Comparison of ENCODE assay signal across 10 mouse cellular contexts in the genomic region with DNA sequence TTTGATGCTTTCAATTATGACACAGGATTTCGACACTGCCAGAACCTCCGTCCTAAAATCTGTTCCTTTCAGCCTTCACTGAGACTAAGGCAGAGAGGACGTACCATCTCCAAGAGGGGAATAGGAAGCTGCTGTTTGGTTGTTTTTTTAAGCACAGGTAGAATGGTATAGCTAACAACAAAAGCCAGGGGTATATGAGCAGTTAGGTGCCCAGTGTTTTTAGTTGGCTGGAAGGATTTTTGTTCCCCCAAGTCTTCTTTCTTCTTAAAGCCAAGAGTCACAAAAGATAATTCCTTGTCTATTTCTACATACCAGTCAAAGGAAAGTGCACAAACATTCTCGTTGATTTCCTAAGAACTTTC.
A peak's percentile ranks its signal among the peaks of the same experiment; 100 is the strongest.
DNase-seq lines count a peak whose midpoint lies in the region; ATAC-seq and TF ChIP-seq lines count a peak whose summit lies in the region.
"Had no signal": no experiment of that assay in that cellular context is flagged by ENCODE, and none has a peak within 500 bp of the region (broad histone marks: within the 10 kb centered on the region; RNA-seq: fewer than 3 reads in every experiment).

No protein-coding gene starts in this region.

- no peak for TF ChIP-seq CTCF in midbrain, postnatal 0 days (IDR thresholded peaks at IDR 0.05)

- no peak for DNase-seq in heart, postnatal 25 days (ENCODE audit: low spot score)
- no peak for DNase-seq in embryonic facial prominence, embryonic 14.5 days (ENCODE audit: low spot score)
- no peak for DNase-seq in midbrain, postnatal 0 days (ENCODE audit: low spot score)
- no peak for DNase-seq in cerebellum, postnatal 4 days (ENCODE audit: low spot score in 2 of 2)
- no peak for DNase-seq in layer of hippocampus, postnatal 25 days (ENCODE audit: extremely low spot score in 1 of 2, low spot score in 1 of 2)
- no peak for DNase-seq in ovary, postnatal 36 days (ENCODE audit: low spot score)
- DNase-seq: cerebellum, adult 9-10 months; gastrocnemius, postnatal 10 days had no signal

- no peak overlapping the region for H3K27ac ChIP-seq in heart, embryonic 16.5 days (ENCODE audit: low read length)
- peak overlapping the region; percentile 93 for H3K27ac ChIP-seq in embryonic facial prominence, embryonic 14.5 days (replicated peaks; ENCODE audit: low read depth, low read length)
- peak overlapping the region; percentile 70; the same call in 1 of the 2 replicates for H3K27ac ChIP-seq in intestine, embryonic 16.5 days (ENCODE audit: low read length)
- no peak overlapping the region for H3K27ac ChIP-seq in midbrain, postnatal 0 days (ENCODE audit: low read depth, low read length)

- ATAC-seq in heart, embryonic 16.5 days (replicated peaks; ENCODE audit: extremely low read depth, insufficient read depth, low FRiP score), result no peak
- no peak for ATAC-seq in embryonic facial prominence, embryonic 14.5 days (ENCODE audit: low read depth)
- no peak for ATAC-seq in intestine, embryonic 16.5 days
- no peak for ATAC-seq in midbrain, postnatal 0 days (ENCODE audit: low FRiP score)

- whole genome bisulfite sequencing in heart, embryonic 16.5 days, result 63% methylated on average over 4 of the region's 4 CpGs
- WGBS in embryonic facial prominence, embryonic 14.5 days, result 30% methylated on average over 4 of the region's 4 CpGs
- 27% methylated on average over 4 of the region's 4 CpGs for whole genome bisulfite sequencing in intestine, embryonic 16.5 days
- 19% methylated on average over 4 of the region's 4 CpGs for WGBS in midbrain, postnatal 0 days

- intact Hi-C loops in heart, postnatal 25 days (cut with DNase I), result no loop called here

- H3K9ac ChIP-seq in heart, embryonic 16.5 days (ENCODE audit: low read length), result peak overlapping the region; percentile 27; the same call in 1 of the 2 replicates
- peak overlapping the region; percentile 94 for H3K9ac ChIP-seq in embryonic facial prominence, embryonic 14.5 days (ENCODE audit: low read depth, low read length)
- H3K9ac ChIP-seq in intestine, embryonic 16.5 days (ENCODE audit: low read depth, low read length), result peak overlapping the region; percentile 84
- H3K9ac ChIP-seq in midbrain, postnatal 0 days (replicated peaks; ENCODE audit: low read length, poor library complexity, severe bottlenecking), result no peak overlapping the region

- H3K36me3 ChIP-seq in heart, embryonic 16.5 days (ENCODE audit: control insufficient read depth, insufficient read depth), result no peaks in the 10 kb centered on the region
- peaks cover 14% of the 10 kb centered on the region for H3K36me3 ChIP-seq in embryonic facial prominence, embryonic 14.5 days (ENCODE audit: control insufficient read depth, insufficient read depth, low read length)
- H3K36me3 ChIP-seq in intestine, embryonic 16.5 days (ENCODE audit: control insufficient read depth, insufficient read depth, low read length), result no peaks in the 10 kb centered on the region; the same call in 1 of the 2 replicates
- no peaks in the 10 kb centered on the region for H3K36me3 ChIP-seq in midbrain, postnatal 0 days (ENCODE audit: insufficient read depth, low read length)

- peaks cover 3% of the 10 kb centered on the region; the same call in 1 of the 2 replicates for H3K9me3 ChIP-seq in heart, embryonic 16.5 days (replicated peaks; ENCODE audit: control insufficient read depth, low read length)
- H3K9me3 ChIP-seq in embryonic facial prominence, embryonic 14.5 days (ENCODE audit: control insufficient read depth, low read length), result no peaks in the 10 kb centered on the region
- H3K9me3 ChIP-seq in intestine, embryonic 16.5 days (ENCODE audit: control insufficient read depth, low read length), result no peaks in the 10 kb centered on the region
- no peaks in the 10 kb centered on the region for H3K9me3 ChIP-seq in midbrain, postnatal 0 days (ENCODE audit: low read length)

- peak overlapping the region; percentile 78 for H3K4me3 ChIP-seq in heart, embryonic 16.5 days (ENCODE audit: low read length)
- H3K4me3 ChIP-seq in embryonic facial prominence, embryonic 14.5 days (ENCODE audit: low read depth, low read length), result peak overlapping the region; percentile 79
- peak overlapping the region; percentile 75 for H3K4me3 ChIP-seq in intestine, embryonic 16.5 days (ENCODE audit: low read length)
- H3K4me3 ChIP-seq in midbrain, postnatal 0 days (ENCODE audit: low read depth, low read length), result peak overlapping the region; percentile 62; the same call in 1 of the 2 replicates

- H3K27me3 ChIP-seq in heart, embryonic 16.5 days (ENCODE audit: control insufficient read depth, insufficient read depth, low read length), result peaks cover 7% of the 10 kb centered on the region
- no peaks in the 10 kb centered on the region for H3K27me3 ChIP-seq in embryonic facial prominence, embryonic 14.5 days (replicated peaks; ENCODE audit: control insufficient read depth, insufficient read depth, low read length)
- no peaks in the 10 kb centered on the region for H3K27me3 ChIP-seq in intestine, embryonic 16.5 days (replicated peaks; ENCODE audit: control insufficient read depth, insufficient read depth, low read length)
- peaks cover under 1% of the 10 kb centered on the region; the same call in 1 of the 2 replicates for H3K27me3 ChIP-seq in midbrain, postnatal 0 days (ENCODE audit: insufficient read depth, low read length)

- peaks cover 8% of the 10 kb centered on the region for H3K4me1 ChIP-seq in heart, embryonic 16.5 days (ENCODE audit: control insufficient read depth, insufficient read depth, low read length)
- H3K4me1 ChIP-seq in embryonic facial prominence, embryonic 14.5 days (ENCODE audit: control insufficient read depth, insufficient read depth, low read length), result peaks cover 37% of the 10 kb centered on the region
- H3K4me1 ChIP-seq in intestine, embryonic 16.5 days (ENCODE audit: control insufficient read depth, insufficient read depth, low read length), result peaks cover 40% of the 10 kb centered on the region
- no peaks in the 10 kb centered on the region; the same call in 1 of the 2 replicates for H3K4me1 ChIP-seq in midbrain, postnatal 0 days (ENCODE audit: insufficient read depth, low read length)

- H3K4me2 ChIP-seq in heart, embryonic 16.5 days (ENCODE audit: low read depth, low read length), result peak overlapping the region; percentile 98
- peak overlapping the region; percentile 78 for H3K4me2 ChIP-seq in embryonic facial prominence, embryonic 14.5 days (ENCODE audit: low read depth, low read length)
- H3K4me2 ChIP-seq in intestine, embryonic 16.5 days (ENCODE audit: low read depth, low read length), result peak overlapping the region; percentile 87
- peak overlapping the region; percentile 98 for H3K4me2 ChIP-seq in midbrain, postnatal 0 days (ENCODE audit: low read depth, low read length, poor library complexity, severe bottlenecking)

Comparison
In these comparisons a context has a peak if more than half of its experiments do, and no peak if none do; other contexts are left out.
1. H3K27ac ChIP-seq: peak in embryonic facial prominence, embryonic 14.5 days (single experiment) and intestine, embryonic 16.5 days (single experiment); none in heart, embryonic 16.5 days (single experiment) and midbrain, postnatal 0 days (single experiment).
2. Peak in every context shown above with its lines, with median percentiles within 50 percentile points of each other: H3K4me2 ChIP-seq and H3K4me3 ChIP-seq.